9 mouse cellular contexts compared by ENCODE assay signal in genomic region chr9:111237726-111238125, GRCm38 (mm10).
"Had no signal": no experiment of that assay in that cellular context is flagged by ENCODE, and none has a peak within 500 bp of the region (broad histone marks: within the 10 kb centered on the region; RNA-seq: fewer than 3 reads in every experiment).

No protein-coding gene starts in this region.

- DNase-seq: cerebellum, adult 9-10 months; cerebellum, adult 9-11 months; embryo, embryonic 11 days; forebrain, postnatal 0 days; gastrocnemius, postnatal 10 days; gastrocnemius, postnatal 14 days; gastrocnemius, postnatal 36 days; heart, adult 11 months; heart, adult 2 months had no signal
